Mouse (Mus musculus) lung, embryonic 16.5 days (tissue): ENCODE measurements around the gene Il6ra. TPM values are rescaled to one million over a fixed set of nuclear protein-coding genes. Genes with fewer than 3 reads are reported as not detected.

Experiments used
- ATAC-seq: fragments of 200-750 bp; cut with Nextera tagmentation; 2 replicates; pipeline ENCODE4 v1.8.0; 2017; ENCODE audit warnings: low read depth, mild to moderate bottlenecking, moderate library complexity
- H3K27ac ChIP-seq: fragments of 300-500 bp; sonication (generic); 2 replicates; pipeline ENCODE4 v1.5.1; 2014; ENCODE audit warnings: mild to moderate bottlenecking, control low read depth, low read length
- H3K27me3 ChIP-seq: fragments of 300-500 bp; sonication (generic); 2 replicates; pipeline ENCODE4 v1.6.1; 2014; ENCODE audit warnings: low read depth, low read length, mixed read lengths; ENCODE audit not compliant: control insufficient read depth, insufficient read depth
- H3K36me3 ChIP-seq: fragments of 300-500 bp; sonication (generic); 2 replicates; pipeline ENCODE4 v1.6.1; 2014; ENCODE audit warnings: low read length; ENCODE audit not compliant: control insufficient read depth, insufficient read depth
- H3K4me1 ChIP-seq: fragments of 300-500 bp; sonication (generic); replicated peaks from 2 replicates; pipeline ENCODE4 v1.6.1; 2014; ENCODE audit warnings: low read length, mixed read lengths; ENCODE audit not compliant: control insufficient read depth, insufficient read depth
- H3K4me2 ChIP-seq: fragments of 300-500 bp; sonication (generic); 2 replicates; pipeline ENCODE4 v1.6.1; 2014; ENCODE audit warnings: low read depth, low read length, control low read depth
- H3K4me3 ChIP-seq: fragments of 300-500 bp; sonication (generic); 2 replicates; pipeline ENCODE4 v1.5.1; 2014; ENCODE audit warnings: mild to moderate bottlenecking, low read length, control low read depth
- H3K9ac ChIP-seq: fragments of 300-500 bp; sonication (generic); 2 replicates; pipeline ENCODE4 v1.6.1; 2014; ENCODE audit warnings: low read length, control low read depth
- H3K9me3 ChIP-seq: fragments of 300-500 bp; sonication (generic); 2 replicates; pipeline ENCODE4 v1.6.1; 2016; ENCODE audit warnings: low read length; ENCODE audit not compliant: control insufficient read depth
- WGBS: fragments of 180-500 bp; shearing (Covaris S2); extraction: QIAGEN DNeasy Blood & Tissue Kit; methylation state at CpG from one replicate; pipeline ENCODE4 v1.1.7; 2014; 5-methylcytosine and 5-hydroxymethylcytosine counted together
- polyA plus RNA-seq: library from polyadenylated mRNA; unstranded; fragments of >200 nt; fragmentation: Nextera tagmentation; extraction: Ambion mirVana; gene quantifications from 2 replicates; pipeline ENCODE4 v1.2.1, GENCODE M21; 2015

Gene Il6ra
- polyA plus RNA-seq, 1 experiment from 2014 or later, result 5.2 TPM

DNA sequence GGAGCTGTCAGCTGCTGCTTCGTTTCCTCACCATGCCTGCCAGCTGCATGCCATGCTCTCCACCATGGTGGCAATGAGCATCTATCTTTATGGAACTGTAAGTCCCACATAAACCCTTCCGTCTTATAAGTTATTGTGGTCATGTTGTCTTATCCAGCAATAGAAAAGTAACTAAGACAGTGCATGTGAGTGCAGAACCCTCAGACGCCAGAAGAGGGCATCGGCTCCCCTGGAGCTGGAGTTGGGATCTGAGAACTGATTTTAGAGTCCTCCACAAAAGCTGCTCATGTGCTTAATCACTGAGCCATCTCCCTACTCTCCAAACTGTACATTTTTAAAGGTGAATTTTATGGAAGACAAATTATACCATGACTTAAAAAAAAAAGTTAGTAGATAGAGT, 95.9 kb downstream of the Il6ra start:
- ATAC-seq, result no peak
- Histone ChIP-seq H3K9ac (no peak overlapping the region), H3K4me3 (no peak overlapping the region), H3K27ac (no peak overlapping the region), H3K36me3 (no peaks in the 10 kb centered on the region), H3K4me1 (no peaks in the 10 kb centered on the region), H3K27me3 (no peaks in the 10 kb centered on the region), H3K9me3 (no peaks in the 10 kb centered on the region), H3K4me2 (no peak overlapping the region)
- WGBS, result 60% methylated on average over 4 of the region's 4 CpGs

Other genes starting within 250 kb of the Il6ra start
- 10.3 and 10.9 TPM in 2 replicates for gene Adar, start 198.2 kb downstream of the Il6ra start, polyA plus RNA-seq
- gene Chrnb2, start 148.6 kb downstream of the Il6ra start, polyA plus RNA-seq, result 0.39 and 0.54 TPM in 2 replicates
- 9.5 and 9.8 TPM in 2 replicates for gene Ube2q1, start 139.6 kb downstream of the Il6ra start, polyA plus RNA-seq
- 8.8 and 9.3 TPM in 2 replicates for gene She, start 81.8 kb downstream of the Il6ra start, polyA plus RNA-seq
- gene Atp8b2, start 50.3 kb upstream of the Il6ra start, polyA plus RNA-seq, result 14.8 and 16.5 TPM in 2 replicates
- 152 and 155 TPM in 2 replicates for gene Hax1, start 85.6 kb upstream of the Il6ra start, polyA plus RNA-seq
- 148 and 168 TPM in 2 replicates for gene 4933434E20Rik, start 138.4 kb upstream of the Il6ra start, polyA plus RNA-seq
- 166 and 167 TPM in 2 replicates for gene Ubap2l, start 139.4 kb upstream of the Il6ra start, polyA plus RNA-seq
- gene Tpm3, start 159.5 kb upstream of the Il6ra start, polyA plus RNA-seq, result 656 and 695 TPM in 2 replicates
- gene Nup210l, start 190.9 kb upstream of the Il6ra start, polyA plus RNA-seq, result 0.41 and 0.44 TPM in 2 replicates